Mouse (Mus musculus): ENCODE results near the gene Ldb3.

GRCm38 (mm10) chr14:34516960-34517577, 71.4 kb downstream of the Ldb3 start:
- TF ChIP-seq CTCF (IDR thresholded peaks at IDR 0.05; ENCODE audit: low read depth, low read length) (no peak), POLR2A (IDR thresholded peaks at IDR 0.05; ENCODE audit: borderline replicate concordance, low read depth, low read length) (no peak)
